Mouse (Mus musculus) heart, embryonic 14.5 days (tissue): ENCODE measurements at regions not wholly inside any gene's neighbourhood (a gene's known extent, or its start where the extent isn't known, plus 50 kb on each side); places are given as distances from the start of the nearest gene placed in this dataset.

Experiments used
- ATAC-seq: fragments of 200-750 bp; cut with Nextera tagmentation; 2 replicates; pipeline ENCODE4 v1.8.0; 2017; ENCODE audit warnings: low read depth, moderate TSS enrichment; ENCODE audit not compliant: insufficient number of reproducible peaks, insufficient read depth, low FRiP score
- H3K27ac ChIP-seq, 2 experiments: fragments of 200-500 bp in 1 of 2; fragments of 300-500 bp in 1 of 2; sonication (generic) in 1 of 2; replicated peaks in 1 of 2; 2 replicates each; pipeline ENCODE4 v1.5.1; 2012 to 2014; ENCODE audit warnings: low read depth in 2 of 2, low read length in 2 of 2, control low read depth in 1 of 2, mild to moderate bottlenecking in 1 of 2, mixed read lengths in 1 of 2; ENCODE audit not compliant: control insufficient read depth in 1 of 2, insufficient read depth in 1 of 2
- H3K27me3 ChIP-seq: fragments of 300-500 bp; sonication (generic); 2 replicates; pipeline ENCODE4 v1.6.1; 2014; ENCODE audit warnings: mild to moderate bottlenecking, low read length, control low read depth; ENCODE audit not compliant: control insufficient read depth, insufficient read depth
- H3K36me3 ChIP-seq: fragments of 300-500 bp; sonication (generic); 2 replicates; pipeline ENCODE4 v1.6.1; 2014; ENCODE audit warnings: mild to moderate bottlenecking, control low read depth, low read length, mixed read lengths; ENCODE audit not compliant: control insufficient read depth, insufficient read depth
- H3K4me1 ChIP-seq, 2 experiments: fragments of 200-500 bp in 1 of 2; fragments of 300-500 bp in 1 of 2; sonication (generic) in 1 of 2; 2 replicates each; pipeline ENCODE4 v1.6.1; 2012 to 2014; ENCODE audit warnings: low read length in 2 of 2, control low read depth in 1 of 2, mixed read lengths in 1 of 2; ENCODE audit not compliant: control insufficient read depth in 2 of 2, insufficient read depth in 2 of 2
- H3K4me2 ChIP-seq: fragments of 300-500 bp; sonication (generic); 2 replicates; pipeline ENCODE4 v1.6.1; 2014; ENCODE audit warnings: mild to moderate bottlenecking, low read length
- H3K4me3 ChIP-seq, 2 experiments: fragments of 200-500 bp in 1 of 2; fragments of 300-500 bp in 1 of 2; sonication (generic) in 1 of 2; 2 replicates each; pipeline ENCODE4 v1.5.1; 2012 to 2014; ENCODE audit warnings: low read length in 2 of 2, mild to moderate bottlenecking in 2 of 2, control low read depth in 1 of 2, low read depth in 1 of 2, moderate library complexity in 1 of 2; ENCODE audit not compliant: control insufficient read depth in 1 of 2, insufficient read depth in 1 of 2
- H3K9ac ChIP-seq: fragments of 300-500 bp; sonication (generic); 2 replicates; pipeline ENCODE4 v1.6.1; 2014; ENCODE audit warnings: mild to moderate bottlenecking, low read length
- H3K9me3 ChIP-seq: fragments of 300-500 bp; sonication (generic); 2 replicates; pipeline ENCODE4 v1.6.1; 2016; ENCODE audit warnings: low read length, control low read depth; ENCODE audit not compliant: control insufficient read depth
- WGBS: fragments of 180-500 bp; shearing (Covaris S2); extraction: QIAGEN DNeasy Blood & Tissue Kit; methylation state at CpG from one replicate; pipeline ENCODE4 v1.1.7; 2014; 5-methylcytosine and 5-hydroxymethylcytosine counted together

GRCm38 (mm10) chr13:40472683-40473082 is 111.4 kb upstream of the Ofcc1 start:
- ATAC-seq, result no peak
- no peaks in the 10 kb centered on the region for H3K9me3 ChIP-seq
- no peak overlapping the region for H3K4me3 ChIP-seq
- no peak overlapping the region for H3K4me2 ChIP-seq
- no peak overlapping the region for H3K9ac ChIP-seq
- H3K4me1 ChIP-seq, result no peaks in the 10 kb centered on the region
- WGBS, result 76% methylated on average over 3 of the region's 3 CpGs
- no peaks in the 10 kb centered on the region for H3K27me3 ChIP-seq
- H3K36me3 ChIP-seq, result no peaks in the 10 kb centered on the region
- H3K27ac ChIP-seq, result no peak overlapping the region

GRCm38 (mm10) chr13:40469162-40469561 is 107.9 kb upstream of the Ofcc1 start:
- WGBS, result 86% methylated on average over 7 of the region's 7 CpGs
- H3K4me2 ChIP-seq, result no peak overlapping the region
- no peaks in the 10 kb centered on the region for H3K36me3 ChIP-seq

GRCm38 (mm10) chr13:40453360-40453759 is 92.1 kb upstream of the Ofcc1 start:
- H3K4me2 ChIP-seq, result no peak overlapping the region
- WGBS, result 74% methylated on average over 2 of the region's 2 CpGs
- no peak for ATAC-seq

More at GRCm38 (mm10) chr13:40469162-40469561, 107.9 kb upstream of the Ofcc1 start:
- Histone ChIP-seq H3K9ac (no peak overlapping the region), H3K4me1 (no peaks in the 10 kb centered on the region), H3K27me3 (no peaks in the 10 kb centered on the region), H3K9me3 (no peaks in the 10 kb centered on the region), H3K27ac (no peak overlapping the region), H3K4me3 (no peak overlapping the region)
- no peak for ATAC-seq

GRCm38 (mm10) chr13:40429831-40430230 is 68.6 kb upstream of the Ofcc1 start:
- ATAC-seq, result no peak
- Histone ChIP-seq H3K4me3 (no peak overlapping the region), H3K9me3 (no peaks in the 10 kb centered on the region), H3K4me2 (no peak overlapping the region), H3K27me3 (no peaks in the 10 kb centered on the region), H3K36me3 (no peaks in the 10 kb centered on the region), H3K9ac (no peak overlapping the region), H3K27ac (no peak overlapping the region), H3K4me1 (no peaks in the 10 kb centered on the region)
- 77% methylated on average over 8 of the region's 8 CpGs for WGBS

More at GRCm38 (mm10) chr13:40453360-40453759, 92.1 kb upstream of the Ofcc1 start:
- Histone ChIP-seq H3K9ac (no peak overlapping the region), H3K4me3 (no peak overlapping the region), H3K4me1 (no peaks in the 10 kb centered on the region), H3K9me3 (no peaks in the 10 kb centered on the region), H3K27ac (no peak overlapping the region), H3K36me3 (no peaks in the 10 kb centered on the region), H3K27me3 (no peaks in the 10 kb centered on the region)

GRCm38 (mm10) chr13:40423051-40423450 is 61.8 kb upstream of the Ofcc1 start:
- no peak overlapping the region for H3K27ac ChIP-seq
- H3K4me2 ChIP-seq, result no peak overlapping the region
- 75% methylated on average over 3 of the region's 3 CpGs for WGBS
- H3K9ac ChIP-seq, result no peak overlapping the region
- H3K36me3 ChIP-seq, result no peaks in the 10 kb centered on the region
- no peaks in the 10 kb centered on the region for H3K4me1 ChIP-seq
- H3K4me3 ChIP-seq, result no peak overlapping the region
- ATAC-seq, result no peak
- H3K9me3 ChIP-seq, result no peaks in the 10 kb centered on the region
- no peaks in the 10 kb centered on the region for H3K27me3 ChIP-seq

- H3K9me3 ChIP-seq, result no peaks in the 10 kb centered on the region
- no peaks in the 10 kb centered on the region for H3K36me3 ChIP-seq
- H3K9ac ChIP-seq, result no peak overlapping the region
- no peaks in the 10 kb centered on the region for H3K27me3 ChIP-seq
- no peak for ATAC-seq
- H3K27ac ChIP-seq, result no peak overlapping the region
- H3K4me1 ChIP-seq, result no peaks in the 10 kb centered on the region
- H3K4me2 ChIP-seq, result no peak overlapping the region
- WGBS, result 76% methylated on average over 3 of the region's 3 CpGs
- H3K4me3 ChIP-seq, result no peak overlapping the region
These were observed 56.6 kb upstream of the Ofcc1 start for GRCm38 (mm10) chr13:40417856-40418255.

GRCm38 (mm10) chr13:40413074-40413473 is 51.8 kb upstream of the Ofcc1 start:
- no peak overlapping the region for H3K27ac ChIP-seq
- no peak overlapping the region for H3K4me2 ChIP-seq
- no peaks in the 10 kb centered on the region for H3K36me3 ChIP-seq
- no peak for ATAC-seq
- H3K9me3 ChIP-seq, result no peaks in the 10 kb centered on the region
- no peak overlapping the region for H3K9ac ChIP-seq
- H3K27me3 ChIP-seq, result no peaks in the 10 kb centered on the region
- no peak overlapping the region for H3K4me3 ChIP-seq
- 87% methylated on average over 11 of the region's 11 CpGs for WGBS
- H3K4me1 ChIP-seq, result no peaks in the 10 kb centered on the region
